Mouse (Mus musculus) gonadal fat pad, adult 2 months (tissue): ENCODE results near the gene Hoxb1. TPM values are rescaled to one million over a fixed set of nuclear protein-coding genes. Genes with fewer than 3 reads are reported as not detected.

Source experiments
- DNase-seq: peaks from one replicate; pipeline ENCODE4 v3.0.0-alpha.2; 2012; ENCODE audit warnings: low read depth
- polyA plus RNA-seq: library from polyadenylated mRNA; depleted of rRNA; stranded (reverse); fragments of >200 nt; gene quantifications from 2 replicates; pipeline ENCODE4 v1.2.3, GENCODE M21; 2012; rRNA removed

The Hoxb1 gene
- polyA plus RNA-seq: 0.92 and 1.0 TPM in 2 replicates

GRCm38 (mm10) chr11:96365441-96366091, at the start of gene Hoxb1:
Gene Hoxb1 (plus strand): TSS chr11:96365752.
- no peak for DNase-seq

- no peak for DNase-seq
Measured at GRCm38 (mm10) chr11:96316696-96317607, 48.6 kb upstream of the Hoxb1 start.

- no peak for DNase-seq
Measured at GRCm38 (mm10) chr11:96317608-96318367, 47.8 kb upstream of the Hoxb1 start, which contains the start of gene Hoxb4. Gene Hoxb4 (plus strand): TSS chr11:96318267.

GRCm38 (mm10) chr11:96318368-96319070, 47.0 kb upstream of the Hoxb1 start:
- no peak for DNase-seq

GRCm38 (mm10) chr11:96319071-96319902, 46.3 kb upstream of the Hoxb1 start:
- DNase-seq: no peak

GRCm38 (mm10) chr11:96319910-96320309, 45.6 kb upstream of the Hoxb1 start:
- DNase-seq: no peak

- DNase-seq: no peak
Measured at GRCm38 (mm10) chr11:96320688-96321087, 44.9 kb upstream of the Hoxb1 start.

- DNase-seq: no peak
Measured at GRCm38 (mm10) chr11:96321846-96322245, 43.7 kb upstream of the Hoxb1 start.

- DNase-seq: no peak
Measured at GRCm38 (mm10) chr11:96322738-96323137, 42.8 kb upstream of the Hoxb1 start.

GRCm38 (mm10) chr11:96323154-96323553, 42.4 kb upstream of the Hoxb1 start, which contains the start of gene Hoxb3:
Gene Hoxb3 (plus strand): TSS chr11:96323326.
- no peak for DNase-seq

GRCm38 (mm10) chr11:96324125-96324524, 41.4 kb upstream of the Hoxb1 start:
- DNase-seq: no peak

GRCm38 (mm10) chr11:96324965-96325364, 40.6 kb upstream of the Hoxb1 start:
- DNase-seq: no peak

GRCm38 (mm10) chr11:96325747-96326212, 39.8 kb upstream of the Hoxb1 start:
- no peak for DNase-seq

- DNase-seq: no peak
Measured at GRCm38 (mm10) chr11:96326705-96327104, 38.8 kb upstream of the Hoxb1 start.

- DNase-seq: no peak
Measured at GRCm38 (mm10) chr11:96327122-96327521, 38.4 kb upstream of the Hoxb1 start.

- DNase-seq: no peak
Measured at GRCm38 (mm10) chr11:96327750-96328149, 37.8 kb upstream of the Hoxb1 start.

GRCm38 (mm10) chr11:96328605-96329004, 36.9 kb upstream of the Hoxb1 start:
- DNase-seq: no peak

- DNase-seq: no peak
Measured at GRCm38 (mm10) chr11:96332105-96332504, 33.4 kb upstream of the Hoxb1 start.

- no peak for DNase-seq
Measured at GRCm38 (mm10) chr11:96332618-96333032, 32.9 kb upstream of the Hoxb1 start.
